Mouse (Mus musculus) midbrain, postnatal 0 days (tissue): ENCODE data around the gene Xrcc4. TPM values are rescaled to one million over a fixed set of nuclear protein-coding genes. Genes with fewer than 3 reads are reported as not detected.
"Not testable (repeated sequence)": the region's sequence is repeated elsewhere in the genome, so short reads cannot be mapped to it uniquely, and the experiment has no call there.

Source experiments
- ATAC-seq: fragments of 200-750 bp; cut with Nextera tagmentation; 2 replicates; pipeline ENCODE4 v1.8.0; 2017; ENCODE audit warnings: moderate number of reproducible peaks, mild to moderate bottlenecking, moderate TSS enrichment, moderate library complexity; ENCODE audit not compliant: low FRiP score
- DNase-seq: peaks from one replicate; pipeline ENCODE4 v3.0.0-alpha.2; 2015; ENCODE audit warnings: low spot score
- H3K27ac ChIP-seq: fragments of 300-500 bp; sonication (generic); 2 replicates; pipeline ENCODE4 v1.5.1; 2014; ENCODE audit warnings: low read depth, mild to moderate bottlenecking, low read length, mixed read lengths
- H3K27me3 ChIP-seq: fragments of 300-500 bp; sonication (generic); 2 replicates; pipeline ENCODE4 v1.6.1; 2014; ENCODE audit warnings: low read length, control low read depth, mixed read lengths; ENCODE audit not compliant: insufficient read depth
- H3K36me3 ChIP-seq: fragments of 300-500 bp; sonication (generic); 2 replicates; pipeline ENCODE4 v1.6.1; 2014; ENCODE audit warnings: low read length, control low read depth, mixed read lengths; ENCODE audit not compliant: insufficient read depth
- H3K4me1 ChIP-seq: fragments of 300-500 bp; sonication (generic); 2 replicates; pipeline ENCODE4 v1.6.1; 2014; ENCODE audit warnings: mild to moderate bottlenecking, control low read depth, antibody characterized with exemption, low read length, mixed read lengths; ENCODE audit not compliant: insufficient read depth
- H3K4me2 ChIP-seq: fragments of 300-500 bp; sonication (generic); 2 replicates; pipeline ENCODE4 v1.6.1; 2014; ENCODE audit warnings: low read depth, mild to moderate bottlenecking, low read length, mixed read lengths; ENCODE audit not compliant: poor library complexity, severe bottlenecking
- H3K4me3 ChIP-seq: fragments of 300-500 bp; sonication (generic); 2 replicates; pipeline ENCODE4 v1.5.1; 2014; ENCODE audit warnings: low read depth, mild to moderate bottlenecking, low read length, moderate library complexity
- H3K9ac ChIP-seq: fragments of 300-500 bp; sonication (generic); replicated peaks from 2 replicates; pipeline ENCODE4 v1.6.1; 2014; ENCODE audit warnings: mild to moderate bottlenecking, low read length, moderate library complexity, mixed read lengths; ENCODE audit not compliant: poor library complexity, severe bottlenecking
- H3K9me3 ChIP-seq: fragments of 300-500 bp; sonication (generic); 2 replicates; pipeline ENCODE4 v1.6.1; 2016; ENCODE audit warnings: low read length, control low read depth
- CTCF ChIP-seq: IDR thresholded peaks from 2 replicates; pipeline ENCODE4 v1.5.1; 2016; ENCODE audit warnings: antibody characterized with exemption, mild to moderate bottlenecking
- whole genome bisulfite sequencing: fragments of 180-500 bp; shearing (Covaris S2); extraction: QIAGEN DNeasy Blood & Tissue Kit; methylation state at CpG from one replicate; pipeline ENCODE4 v1.1.7; 2014; 5-methylcytosine and 5-hydroxymethylcytosine counted together
- polyA plus RNA-seq: library from polyadenylated mRNA; unstranded; fragments of >200 nt; fragmentation: Nextera tagmentation; extraction: Ambion mirVana; gene quantifications from 2 replicates; pipeline ENCODE4 v1.2.1, GENCODE M21; 2015
- total RNA-seq: library from RNA; depleted of rRNA; stranded (reverse); fragments of >200 nt; gene quantifications from 2 replicates; pipeline ENCODE4 v1.2.3, GENCODE M21; 2014

The Xrcc4 gene
- total and polyA plus RNA-seq, 2 experiments from 2014 or later: 14.7 to 19.1 TPM

DNA sequence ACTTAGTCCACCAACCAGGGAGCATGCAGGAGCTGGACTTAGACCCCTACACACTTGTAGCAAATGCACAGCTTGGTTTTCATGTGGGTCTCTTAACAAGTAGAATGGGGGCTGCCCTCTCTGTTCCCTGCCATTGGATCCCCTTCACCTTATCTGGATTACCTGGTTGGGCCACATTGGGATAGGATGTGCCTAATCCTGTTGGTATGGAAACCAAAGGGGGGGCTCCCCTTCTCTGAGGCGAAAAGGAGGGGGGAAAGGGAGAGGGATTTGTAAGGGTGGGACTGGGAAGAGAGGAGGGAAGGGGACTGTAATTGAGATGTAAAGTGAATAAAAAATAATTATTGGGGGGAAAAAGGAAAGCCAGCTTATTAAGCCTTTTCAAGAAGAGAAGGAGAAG, 311.6 kb downstream of the Xrcc4 start:
- Histone ChIP-seq H3K27me3 (no peaks in the 10 kb centered on the region), H3K4me1 (no peaks in the 10 kb centered on the region), H3K27ac (no peak overlapping the region), H3K4me2 (no peak overlapping the region), H3K36me3 (no peaks in the 10 kb centered on the region), H3K9me3 (no peaks in the 10 kb centered on the region), H3K4me3 (no peak overlapping the region), H3K9ac (no peak overlapping the region)
- 25% methylated on average over 1 of the region's 1 CpGs for whole genome bisulfite sequencing
- no peak for TF ChIP-seq CTCF
- no peak for ATAC-seq
- no peak for DNase-seq

DNA sequence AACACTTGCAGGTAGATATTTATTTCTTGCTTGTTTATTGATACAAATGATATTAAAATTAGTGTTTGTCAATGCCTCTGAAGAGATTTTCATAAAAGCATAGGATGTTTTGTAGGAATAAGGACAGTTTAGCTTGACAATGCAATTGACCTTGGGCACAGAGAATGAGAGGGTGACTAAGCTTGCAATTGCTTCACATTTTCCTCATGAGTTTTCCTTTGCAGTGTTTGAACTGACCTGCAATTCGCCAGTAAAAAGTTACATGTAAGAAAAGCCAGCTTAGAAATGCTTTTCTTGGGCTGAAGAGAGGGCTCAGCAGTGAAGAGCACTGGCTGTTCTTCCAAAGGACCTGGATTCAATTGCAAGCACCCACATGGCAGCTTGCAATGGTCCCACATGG, 312.3 kb downstream of the Xrcc4 start:
- no peak for TF ChIP-seq CTCF
- no peak overlapping the region for H3K27ac ChIP-seq
- H3K4me2 ChIP-seq: no peak overlapping the region
- H3K27me3 ChIP-seq: no peaks in the 10 kb centered on the region
- H3K36me3 ChIP-seq: no peaks in the 10 kb centered on the region
- no peak for ATAC-seq
- no peak for DNase-seq
- H3K9ac ChIP-seq: no peak overlapping the region
- H3K4me1 ChIP-seq: no peaks in the 10 kb centered on the region
- H3K4me3 ChIP-seq: no peak overlapping the region
- 0 out of 2 replicates have a peak, but pooled peaks cover 1% of the 10 kb centered on the region for H3K9me3 ChIP-seq
- 85% methylated on average over 1 of the region's 1 CpGs for WGBS

DNA sequence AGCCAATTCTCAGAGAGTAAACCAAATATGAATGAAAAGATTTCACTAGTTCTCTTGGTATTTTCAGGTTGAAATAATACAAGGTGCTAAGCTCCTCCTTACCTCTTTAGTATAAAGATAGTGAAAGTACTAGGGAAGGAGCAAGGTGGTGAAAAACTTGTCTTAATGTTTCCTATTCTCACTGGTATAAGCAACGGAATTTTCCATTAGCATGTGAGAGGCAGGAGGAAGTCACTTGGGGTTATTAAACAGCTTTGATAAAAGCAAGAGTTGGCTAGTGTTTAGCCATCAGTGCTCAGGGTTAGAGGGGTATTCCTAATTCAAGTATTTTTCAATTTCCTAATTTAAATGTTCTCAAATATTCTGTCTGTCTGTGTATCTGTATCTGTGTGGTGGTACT, 322.9 kb downstream of the Xrcc4 start:
- Histone ChIP-seq H3K4me2 (no peak overlapping the region), H3K27ac (no peak overlapping the region), H3K36me3 (no peaks in the 10 kb centered on the region), H3K9ac (no peak overlapping the region), H3K9me3 (no peaks in the 10 kb centered on the region), H3K27me3 (no peaks in the 10 kb centered on the region), H3K4me3 (no peak overlapping the region), H3K4me1 (no peaks in the 10 kb centered on the region)
- ATAC-seq (no peak), DNase-seq (no peak)
- no peak for TF ChIP-seq CTCF
- WGBS: 83% methylated on average over 1 of the region's 1 CpGs

DNA sequence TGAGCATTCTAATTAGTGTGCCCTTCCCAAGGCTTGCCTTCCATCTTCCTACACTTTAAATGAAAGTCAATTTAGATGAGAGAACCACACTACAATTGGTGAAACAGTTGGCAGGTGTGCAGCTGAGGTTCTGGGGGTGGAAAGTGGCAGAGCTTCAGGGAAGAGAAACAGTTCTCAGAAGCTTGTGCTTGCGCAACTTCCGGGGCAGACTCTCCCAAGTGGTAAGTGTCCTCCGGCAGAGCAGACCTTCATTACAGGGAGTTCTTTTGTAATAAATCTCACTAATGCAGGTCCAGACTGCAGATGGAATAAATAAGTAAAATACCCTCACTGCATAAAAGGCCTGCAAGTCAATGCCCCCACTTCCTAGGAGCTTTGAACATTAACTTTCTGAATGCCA, 323.4 kb downstream of the Xrcc4 start:
- H3K27me3 ChIP-seq: no peaks in the 10 kb centered on the region
- H3K4me1 ChIP-seq: no peaks in the 10 kb centered on the region
- H3K36me3 ChIP-seq: no peaks in the 10 kb centered on the region
- no peak overlapping the region for H3K4me2 ChIP-seq
- no peaks in the 10 kb centered on the region for H3K9me3 ChIP-seq
- no peak overlapping the region for H3K27ac ChIP-seq
- H3K4me3 ChIP-seq: no peak overlapping the region
- no peak overlapping the region for H3K9ac ChIP-seq
- WGBS: 93% methylated on average over 3 of the region's 3 CpGs
- ATAC-seq (no peak), DNase-seq (no peak)
- no peak for TF ChIP-seq CTCF

DNA sequence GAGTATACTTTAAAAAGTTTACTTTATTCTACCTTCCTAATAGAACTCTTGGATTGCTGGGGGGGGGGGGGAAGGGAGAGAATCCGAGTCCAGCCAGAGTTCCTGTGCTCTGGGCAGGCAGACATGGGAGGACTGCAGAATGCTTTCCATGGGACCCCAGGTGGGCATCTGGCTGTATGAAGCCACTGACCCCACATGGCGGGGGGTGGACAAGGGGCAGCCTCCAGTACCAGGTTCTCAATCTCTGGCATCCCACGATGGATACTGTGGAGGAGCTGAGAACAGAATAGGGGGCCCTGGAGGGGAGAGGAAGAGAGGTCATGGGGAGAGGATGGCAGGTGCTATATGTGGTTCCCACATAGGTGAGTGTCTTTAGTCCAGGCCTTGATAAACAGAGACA, 327.1 kb downstream of the Xrcc4 start:
- TF ChIP-seq CTCF: no peak
- Histone ChIP-seq H3K4me3 (no peak overlapping the region), H3K27ac (no peak overlapping the region), H3K36me3 (no peaks in the 10 kb centered on the region), H3K27me3 (no peaks in the 10 kb centered on the region), H3K4me1 (no peaks in the 10 kb centered on the region), H3K9me3 (no peaks in the 10 kb centered on the region), H3K9ac (no peak overlapping the region), H3K4me2 (no peak overlapping the region)
- ATAC-seq (no peak), DNase-seq (no peak)
- WGBS: 75% methylated on average over 3 of the region's 3 CpGs

DNA sequence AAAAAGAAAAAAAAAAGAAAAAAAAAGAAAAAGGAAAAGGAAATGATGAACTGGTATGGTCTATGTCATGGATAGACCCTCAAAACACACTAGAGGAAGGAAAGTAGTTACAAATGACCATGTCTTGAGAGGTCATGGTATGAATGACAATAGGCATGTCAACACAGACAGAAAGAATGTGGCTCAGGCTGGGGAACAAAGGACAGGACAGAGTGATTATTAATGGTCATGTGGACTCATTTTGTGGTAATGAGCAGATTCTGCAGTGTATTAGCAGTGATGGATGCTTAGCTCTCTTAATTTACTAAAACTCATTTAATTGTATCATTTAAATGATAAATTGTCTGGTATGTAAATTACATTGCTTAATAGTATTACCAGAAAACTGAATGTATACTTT, 333.1 kb downstream of the Xrcc4 start:
- no peaks in the 10 kb centered on the region for H3K27me3 ChIP-seq
- H3K4me1 ChIP-seq: no peaks in the 10 kb centered on the region
- ATAC-seq: no peak
- no peaks in the 10 kb centered on the region for H3K9me3 ChIP-seq
- no peak overlapping the region for H3K9ac ChIP-seq
- no peak for TF ChIP-seq CTCF
- no peak overlapping the region for H3K4me2 ChIP-seq
- no peak overlapping the region for H3K27ac ChIP-seq
- no peak for DNase-seq
- H3K4me3 ChIP-seq: no peak overlapping the region
- no peaks in the 10 kb centered on the region for H3K36me3 ChIP-seq

DNA sequence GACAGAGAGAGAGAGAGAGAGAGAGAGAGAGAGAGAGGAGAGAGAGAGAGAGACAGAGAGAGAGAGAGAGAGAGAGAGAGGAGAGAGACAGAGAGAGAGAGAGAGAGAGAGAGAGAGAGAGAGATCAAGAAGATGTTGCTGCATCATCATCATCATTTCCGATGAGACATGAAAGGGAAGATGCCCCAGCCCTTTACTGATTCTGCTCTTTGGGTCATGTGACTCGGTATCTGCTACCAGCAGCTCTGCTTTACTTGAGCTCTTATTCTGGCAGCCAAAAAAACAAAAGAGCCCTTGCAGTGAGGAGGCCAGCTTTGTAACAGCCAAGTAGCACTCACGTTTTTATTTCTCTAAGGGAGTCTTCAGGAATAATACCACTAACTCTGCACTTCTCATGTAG, 338.8 kb downstream of the Xrcc4 start:
- not testable (repeated sequence) for H3K4me3 ChIP-seq, DNase-seq, ATAC-seq, H3K36me3 ChIP-seq, H3K27me3 ChIP-seq, H3K9me3 ChIP-seq, H3K9ac ChIP-seq, H3K4me2 ChIP-seq, H3K4me1 ChIP-seq, H3K27ac ChIP-seq
- 20% methylated on average over 3 of the region's 3 CpGs for WGBS
